Comparison of ENCODE assay signal across 7 mouse cellular contexts in the genomic region with DNA sequence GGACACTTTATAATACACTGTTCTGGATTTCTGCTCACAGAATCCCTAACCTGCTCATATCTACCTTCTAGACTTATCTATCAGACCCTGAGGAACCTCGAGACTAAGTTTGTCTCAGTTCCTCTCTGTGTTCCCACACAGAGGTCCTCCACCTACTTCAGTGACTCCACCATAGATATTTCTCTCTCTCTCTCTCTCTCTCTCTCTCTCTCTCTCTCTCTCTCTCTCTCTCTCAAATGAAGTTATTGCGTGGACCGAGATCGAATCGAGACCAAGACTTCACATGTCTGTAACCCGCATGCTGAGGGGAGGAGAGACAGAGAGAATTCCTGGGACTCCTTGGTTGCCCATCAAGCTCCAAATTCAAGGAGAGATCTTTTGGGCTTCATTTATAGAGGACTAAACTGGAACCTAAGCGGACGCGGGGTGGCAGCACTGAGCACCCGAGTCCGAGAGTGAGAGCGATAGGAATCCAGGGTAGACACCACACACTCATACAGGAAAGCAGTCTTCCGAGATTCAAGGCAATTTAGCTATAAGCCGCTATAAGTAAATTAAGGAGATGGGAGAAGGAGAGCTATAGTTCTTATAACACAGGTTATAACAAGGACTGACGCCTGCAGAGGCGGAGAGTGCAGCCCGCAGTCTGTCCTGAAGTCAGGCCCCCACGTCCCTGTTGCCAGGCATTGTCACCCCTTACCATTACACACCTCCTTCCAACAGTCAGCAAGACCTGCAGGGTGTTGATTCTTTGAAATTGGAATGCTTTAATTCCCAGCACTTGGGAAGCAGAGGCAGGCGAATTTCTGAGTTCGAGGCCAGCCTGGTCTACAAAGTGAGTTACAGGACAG. TPM values are rescaled to one million over a fixed set of nuclear protein-coding genes. Genes with fewer than 3 reads are reported as not detected.
A peak's percentile ranks its signal among the peaks of the same experiment; 100 is the strongest.
DNase-seq lines count a peak whose midpoint lies in the region; ATAC-seq lines count a peak whose summit lies in the region.

No protein-coding gene starts in this region.

- DNase-seq in adrenal gland, postnatal 25 days, result peak; percentile 89
- DNase-seq in heart, adult 18-20 months, result peak; percentile 86 to 93
- DNase-seq in kidney, adult 8-10 months, result peak; percentile 79 to 93
- peak; percentile 79 to 91 for DNase-seq in spleen, postnatal 10 days (ENCODE audit: low spot score in 2 of 2)

- ATAC-seq in embryonic facial prominence, embryonic 12.5 days (ENCODE audit: insufficient number of reproducible peaks, insufficient read depth, low FRiP score, low TSS enrichment), result no peak
- ATAC-seq in limb, embryonic 13.5 days (ENCODE audit: low FRiP score, low read depth), result peak; percentile 69
- ATAC-seq in midbrain, embryonic 16.5 days, result peak; percentile 68

- H3K4me2 ChIP-seq in embryonic facial prominence, embryonic 12.5 days (replicated peaks), result peak overlapping the region; percentile 44
- peak overlapping the region; percentile 55 for H3K4me2 ChIP-seq in limb, embryonic 13.5 days (replicated peaks)
- H3K4me2 ChIP-seq in midbrain, embryonic 16.5 days (ENCODE audit: low read length), result peak overlapping the region; percentile 52

- H3K4me1 ChIP-seq in embryonic facial prominence, embryonic 12.5 days, result no peaks in the 10 kb centered on the region
- H3K4me1 ChIP-seq in limb, embryonic 13.5 days, result 0 out of 2 replicates have a peak, but pooled peaks cover 7% of the 10 kb centered on the region
- peaks cover 3% of the 10 kb centered on the region; the same call in 1 of the 2 replicates for H3K4me1 ChIP-seq in midbrain, embryonic 16.5 days (ENCODE audit: control insufficient read depth, insufficient read depth, low read length)

- no peaks in the 10 kb centered on the region for H3K27me3 ChIP-seq in embryonic facial prominence, embryonic 12.5 days
- H3K27me3 ChIP-seq in limb, embryonic 13.5 days, result no peaks in the 10 kb centered on the region
- H3K27me3 ChIP-seq in midbrain, embryonic 16.5 days (ENCODE audit: control insufficient read depth, insufficient read depth, low read depth, low read length), result no peaks in the 10 kb centered on the region

- H3K9ac ChIP-seq in embryonic facial prominence, embryonic 12.5 days, result 0 out of 2 replicates have a peak overlapping the region, but pooled peaks have one; percentile 33
- peak overlapping the region; percentile 36; the same call in 1 of the 2 replicates for H3K9ac ChIP-seq in limb, embryonic 13.5 days
- H3K9ac ChIP-seq in midbrain, embryonic 16.5 days (ENCODE audit: low read depth, low read length), result 0 out of 2 replicates have a peak overlapping the region, but pooled peaks have one; percentile 38

- H3K36me3 ChIP-seq in embryonic facial prominence, embryonic 12.5 days, result no peaks in the 10 kb centered on the region
- H3K36me3 ChIP-seq in limb, embryonic 13.5 days, result no peaks in the 10 kb centered on the region
- no peaks in the 10 kb centered on the region for H3K36me3 ChIP-seq in midbrain, embryonic 16.5 days (ENCODE audit: control insufficient read depth, insufficient read depth, low read length)

- no peaks in the 10 kb centered on the region for H3K9me3 ChIP-seq in embryonic facial prominence, embryonic 12.5 days
- no peaks in the 10 kb centered on the region for H3K9me3 ChIP-seq in limb, embryonic 13.5 days
- no peaks in the 10 kb centered on the region for H3K9me3 ChIP-seq in midbrain, embryonic 16.5 days (replicated peaks; ENCODE audit: control insufficient read depth, low read length, poor library complexity, severe bottlenecking)

- WGBS in embryonic facial prominence, embryonic 12.5 days, result 14% methylated on average over 20 of the region's 20 CpGs
- WGBS in limb, embryonic 13.5 days, result 17% methylated on average over 20 of the region's 20 CpGs
- 18% methylated on average over 20 of the region's 20 CpGs for WGBS in midbrain, embryonic 16.5 days

- H3K27ac ChIP-seq in embryonic facial prominence, embryonic 12.5 days, result no peak overlapping the region
- no peak overlapping the region for H3K27ac ChIP-seq in limb, embryonic 13.5 days
- no peak overlapping the region for H3K27ac ChIP-seq in midbrain, embryonic 16.5 days (ENCODE audit: low read length)

- 0 out of 2 replicates have a peak overlapping the region, but pooled peaks have one; percentile 18 for H3K4me3 ChIP-seq in embryonic facial prominence, embryonic 12.5 days
- peak overlapping the region; percentile 29 for H3K4me3 ChIP-seq in limb, embryonic 13.5 days
- H3K4me3 ChIP-seq in midbrain, embryonic 16.5 days (ENCODE audit: low read depth, low read length), result peak overlapping the region; percentile 19; the same call in 1 of the 2 replicates

RNA-seq across cellular contexts. Expression of a gene that starts 9.9 kb away (rescaled TPM):
- total RNA-seq in adrenal gland, postnatal 25 days (2021), result 598 and 671 TPM in 2 replicates
- 660 and 665 TPM in 2 replicates for polyA plus RNA-seq in embryonic facial prominence, embryonic 12.5 days (2016; fragmentation: Nextera tagmentation; extraction: Ambion mirVana)
- 100 to 1,000 TPM; 394 to 434 TPM for total RNA-seq in heart, adult 18-20 months (2021)
- 706 and 735 TPM in 2 replicates for polyA plus RNA-seq in limb, embryonic 13.5 days (2015; fragmentation: Nextera tagmentation; extraction: Ambion mirVana)
- 347 and 351 TPM in 2 replicates for polyA plus RNA-seq in midbrain, embryonic 16.5 days (2015; fragmentation: Nextera tagmentation; extraction: Ambion mirVana)

RNA-seq across cellular contexts. Expression of a gene that starts 27.0 kb away (rescaled TPM):
- 48.6 and 53.0 TPM in 2 replicates for total RNA-seq in adrenal gland, postnatal 25 days (2021)
- polyA plus RNA-seq in embryonic facial prominence, embryonic 12.5 days (2016; fragmentation: Nextera tagmentation; extraction: Ambion mirVana), result 6.7 and 7.1 TPM in 2 replicates
- 10 to 100 TPM; 18.9 to 20.0 TPM for total RNA-seq in heart, adult 18-20 months (2021)
- polyA plus RNA-seq in limb, embryonic 13.5 days (2015; fragmentation: Nextera tagmentation; extraction: Ambion mirVana), result 7.8 and 8.7 TPM in 2 replicates
- polyA plus RNA-seq in midbrain, embryonic 16.5 days (2015; fragmentation: Nextera tagmentation; extraction: Ambion mirVana), result 6.7 and 6.9 TPM in 2 replicates

RNA-seq across cellular contexts. Expression of a gene that starts 35.7 kb away (rescaled TPM):
- 16.9 and 17.6 TPM in 2 replicates for total RNA-seq in adrenal gland, postnatal 25 days (2021)
- 0.65 and 1.5 TPM in 2 replicates for polyA plus RNA-seq in embryonic facial prominence, embryonic 12.5 days (2016; fragmentation: Nextera tagmentation; extraction: Ambion mirVana)
- total RNA-seq in heart, adult 18-20 months (2021), result 10 to 100 TPM; 13.2 to 13.7 TPM
- polyA plus RNA-seq in limb, embryonic 13.5 days (2015; fragmentation: Nextera tagmentation; extraction: Ambion mirVana), result 1.0 and 1.2 TPM in 2 replicates
- 1.8 and 3.6 TPM in 2 replicates for polyA plus RNA-seq in midbrain, embryonic 16.5 days (2015; fragmentation: Nextera tagmentation; extraction: Ambion mirVana)

RNA-seq across cellular contexts. Expression of a gene that starts 36.3 kb away (rescaled TPM):
- 2.3 and 3.6 TPM in 2 replicates for total RNA-seq in adrenal gland, postnatal 25 days (2021)
- 6.9 and 7.0 TPM in 2 replicates for polyA plus RNA-seq in embryonic facial prominence, embryonic 12.5 days (2016; fragmentation: Nextera tagmentation; extraction: Ambion mirVana)
- total RNA-seq in heart, adult 18-20 months (2021), result 1 to 10 TPM; 2.4 to 2.8 TPM
- polyA plus RNA-seq in limb, embryonic 13.5 days (2015; fragmentation: Nextera tagmentation; extraction: Ambion mirVana), result 3.1 and 4.9 TPM in 2 replicates
- 1.3 and 1.8 TPM in 2 replicates for polyA plus RNA-seq in midbrain, embryonic 16.5 days (2015; fragmentation: Nextera tagmentation; extraction: Ambion mirVana)
